Mouse (Mus musculus) intestine, embryonic 14.5 days (tissue): ENCODE measurements around the gene Trim17. TPM values are rescaled to one million over a fixed set of nuclear protein-coding genes. Genes with fewer than 3 reads are reported as not detected.
A peak's percentile ranks its signal among the peaks of the same experiment; 100 is the strongest.
"Not testable (repeated sequence)": the region's sequence is repeated elsewhere in the genome, so short reads cannot be mapped to it uniquely, and the experiment has no call there.

Experiments
- ATAC-seq: fragments of 200-750 bp; cut with Nextera tagmentation; replicated peaks from 2 replicates; pipeline ENCODE4 v1.8.0; 2017; ENCODE audit warnings: low read depth, moderate number of reproducible peaks, moderate TSS enrichment, moderate library complexity; ENCODE audit not compliant: low FRiP score, low TSS enrichment
- DNase-seq: peaks from one replicate; pipeline ENCODE4 v3.0.0-alpha.2; 2018; ENCODE audit warnings: low spot score
- H3K27ac ChIP-seq: fragments of 300-500 bp; sonication (generic); 2 replicates; pipeline ENCODE4 v1.5.1; 2014; ENCODE audit warnings: low read depth, mild to moderate bottlenecking, control low read depth
- H3K27me3 ChIP-seq: fragments of 300-500 bp; sonication (generic); replicated peaks from 2 replicates; pipeline ENCODE4 v1.6.1; 2014; ENCODE audit warnings: low read length, control low read depth; ENCODE audit not compliant: control insufficient read depth, insufficient read depth
- H3K36me3 ChIP-seq: fragments of 300-500 bp; sonication (generic); 2 replicates; pipeline ENCODE4 v1.6.1; 2014; ENCODE audit warnings: low read length, control low read depth; ENCODE audit not compliant: control insufficient read depth, insufficient read depth
- H3K4me1 ChIP-seq: fragments of 300-500 bp; sonication (generic); replicated peaks from 2 replicates; pipeline ENCODE4 v1.6.1; 2014; ENCODE audit warnings: low read length, control low read depth, mixed read lengths; ENCODE audit not compliant: control insufficient read depth, insufficient read depth
- H3K4me2 ChIP-seq: fragments of 300-500 bp; sonication (generic); 2 replicates; pipeline ENCODE4 v1.6.1; 2014; ENCODE audit warnings: low read length
- H3K4me3 ChIP-seq: fragments of 300-500 bp; sonication (generic); 2 replicates; pipeline ENCODE4 v1.5.1; 2014; ENCODE audit warnings: low read depth, low read length, control low read depth, mixed read lengths
- H3K9ac ChIP-seq: fragments of 300-500 bp; sonication (generic); 2 replicates; pipeline ENCODE4 v1.6.1; 2014; ENCODE audit warnings: mild to moderate bottlenecking, low read length
- H3K9me3 ChIP-seq: fragments of 300-500 bp; sonication (generic); 2 replicates; pipeline ENCODE4 v1.6.1; 2016; ENCODE audit warnings: low read length, control low read depth; ENCODE audit not compliant: control insufficient read depth
- WGBS: fragments of 180-500 bp; shearing (Covaris S2); extraction: QIAGEN DNeasy Blood & Tissue Kit; methylation state at CpG from one replicate; pipeline ENCODE4 v1.1.7; 2014; 5-methylcytosine and 5-hydroxymethylcytosine counted together
- polyA plus RNA-seq: library from polyadenylated mRNA; unstranded; fragments of >200 nt; fragmentation: Nextera tagmentation; extraction: Ambion mirVana; gene quantifications from 2 replicates; pipeline ENCODE4 v1.2.1, GENCODE M21; 2014

Gene Trim17
- polyA plus RNA-seq, 1 experiment from 2014 or later = 0.28 TPM

DNA sequence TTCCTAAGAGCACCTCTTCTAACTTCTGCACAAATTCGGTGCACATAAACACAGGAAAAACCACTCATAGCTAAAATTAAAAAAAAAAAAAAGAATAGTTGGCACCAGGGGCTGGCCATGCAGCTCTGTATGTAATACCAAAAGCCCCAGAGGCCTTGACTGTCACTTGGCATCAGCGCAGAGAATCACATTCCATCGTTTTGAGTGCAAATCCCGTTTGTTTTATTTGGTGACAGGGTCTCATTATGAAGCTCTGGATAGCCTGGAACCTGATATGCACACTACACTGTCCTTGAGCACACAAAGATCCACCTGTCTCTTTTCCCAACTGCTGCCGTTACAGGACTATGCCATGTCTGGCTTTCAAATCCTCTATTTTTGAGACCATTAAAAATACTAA lies 3.3 kb upstream of the Trim17 start:
- no peak overlapping the region for H3K4me3 ChIP-seq
- no peaks in the 10 kb centered on the region for H3K9me3 ChIP-seq
- 76% methylated on average over 5 of the region's 5 CpGs for WGBS
- H3K27me3 ChIP-seq = no peaks in the 10 kb centered on the region
- 0 out of 2 replicates have a peak, but pooled peaks cover under 1% of the 10 kb centered on the region for H3K36me3 ChIP-seq
- H3K4me1 ChIP-seq = peaks cover 17% of the 10 kb centered on the region
- no peak overlapping the region for H3K9ac ChIP-seq
- no peak overlapping the region for H3K4me2 ChIP-seq
- peak; percentile 48 for DNase-seq
- no peak for ATAC-seq
- no peak overlapping the region for H3K27ac ChIP-seq

DNA sequence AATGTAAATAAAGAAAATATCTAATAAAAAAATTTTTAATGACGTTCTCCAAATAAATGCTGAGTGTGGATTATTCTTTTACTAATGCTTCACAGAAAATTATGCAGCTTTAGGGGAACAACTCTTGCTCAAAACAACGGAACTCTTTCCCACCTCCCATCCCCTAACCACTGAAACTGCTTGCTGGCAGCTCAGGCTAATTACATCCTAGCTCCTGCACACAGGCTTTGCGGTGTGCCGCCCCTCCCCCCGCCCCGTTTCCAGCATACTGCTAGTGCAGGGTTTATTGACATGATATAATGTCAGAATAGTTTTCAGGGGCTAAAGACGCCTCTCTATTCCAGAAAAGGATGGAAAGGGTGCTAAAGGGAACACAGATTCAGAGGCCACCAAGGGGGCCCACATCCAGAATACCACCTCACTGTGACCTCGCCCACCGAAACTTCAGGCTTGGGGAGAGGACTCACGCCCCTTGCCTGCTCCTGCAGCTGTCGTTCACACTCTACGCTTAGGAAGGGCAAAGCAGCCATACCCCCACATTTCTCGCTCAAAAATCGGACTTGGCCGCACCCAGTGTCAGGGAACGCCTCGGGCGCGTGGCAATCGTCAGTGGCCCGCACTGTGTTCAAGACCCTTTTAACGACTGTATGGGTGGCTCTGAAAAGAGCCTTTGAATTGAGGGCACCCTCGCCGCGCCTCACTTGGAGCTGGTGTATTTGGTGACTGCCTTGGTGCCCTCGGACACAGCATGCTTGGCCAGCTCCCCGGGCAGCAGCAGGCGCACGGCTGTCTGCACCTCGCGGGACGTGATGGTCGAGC lies 925 bp upstream of the Trim17 start:
- DNase-seq (peak; percentile 80), ATAC-seq (peak; percentile 1; the same call in 1 of the 2 replicates)
- peaks cover 22% of the 10 kb centered on the region for H3K4me1 ChIP-seq
- 1% methylated on average over 33 of the region's 33 CpGs for WGBS
- peak overlapping the region; percentile 72 for H3K9ac ChIP-seq
- H3K4me2 ChIP-seq = peak overlapping the region; percentile 94
- H3K27me3 ChIP-seq = no peaks in the 10 kb centered on the region
- H3K4me3 ChIP-seq = peak overlapping the region; percentile 80
- peaks cover 19% of the 10 kb centered on the region for H3K36me3 ChIP-seq
- H3K27ac ChIP-seq = peak overlapping the region; percentile 94
- H3K9me3 ChIP-seq = no peaks in the 10 kb centered on the region

DNA sequence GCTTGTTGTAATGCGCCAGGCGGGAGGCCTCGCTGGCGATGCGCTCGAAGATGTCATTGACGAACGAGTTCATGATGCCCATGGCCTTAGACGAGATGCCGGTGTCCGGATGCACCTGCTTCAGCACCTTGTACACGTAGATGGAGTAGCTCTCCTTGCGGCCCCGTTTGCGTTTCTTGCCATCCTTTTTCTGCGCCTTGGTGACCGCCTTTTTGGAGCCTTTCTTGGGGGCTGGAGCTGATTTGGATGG lies 390 bp upstream of the Trim17 start:
- Histone ChIP-seq H3K4me1 (peaks cover 22% of the 10 kb centered on the region), H3K4me2 (peak overlapping the region; percentile 94), H3K27ac (peak overlapping the region; percentile 94), H3K36me3 (peaks cover 19% of the 10 kb centered on the region), H3K9ac (peak overlapping the region; percentile 72), H3K4me3 (peak overlapping the region; percentile 80)
- ATAC-seq = peak; percentile 40; the same call in 1 of the 2 replicates
- DNase-seq = peak; percentile 89
- H3K27me3 ChIP-seq, H3K9me3 ChIP-seq: not testable (repeated sequence)
- WGBS = under 1% methylated on average over 17 of the region's 17 CpGs

DNA sequence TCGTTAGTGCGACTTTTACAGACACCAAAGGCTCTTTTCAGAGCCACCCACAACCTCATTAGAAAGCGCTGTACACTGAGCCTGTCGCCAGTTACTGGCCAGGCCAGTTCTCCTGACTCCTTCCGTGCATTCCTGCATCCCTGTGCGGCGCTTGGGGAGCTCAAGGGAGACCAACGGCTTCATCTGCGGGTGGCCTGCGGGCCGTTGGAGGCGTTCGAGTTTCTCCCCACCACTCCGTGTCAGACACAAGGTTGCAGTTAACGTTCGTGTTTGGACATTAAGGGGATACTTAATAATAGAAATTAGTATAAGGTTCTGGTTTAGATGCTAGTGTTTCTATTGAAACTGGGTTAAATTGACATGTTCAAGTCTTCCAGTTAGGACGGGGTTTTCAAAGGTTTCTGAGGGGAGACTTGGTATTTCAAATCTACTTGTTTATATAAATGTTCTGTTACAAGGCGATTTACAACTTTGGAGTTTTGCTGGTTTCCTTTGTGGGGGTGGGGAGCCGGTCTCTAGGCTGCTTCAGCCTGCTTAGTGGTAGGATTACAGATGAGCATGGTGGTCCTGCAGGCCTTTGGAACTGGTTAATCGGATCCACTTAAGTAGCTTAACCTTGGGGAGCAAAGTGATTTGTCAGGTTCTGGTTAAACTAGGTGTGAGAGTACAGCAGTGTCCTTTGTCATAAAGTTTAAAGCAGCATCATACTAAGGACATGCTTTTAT lies 820 bp downstream of the Trim17 start:
- H3K36me3 ChIP-seq = peaks cover 19% of the 10 kb centered on the region
- H3K4me2 ChIP-seq = peak overlapping the region; percentile 94
- H3K9me3 ChIP-seq = no peaks in the 10 kb centered on the region
- H3K4me1 ChIP-seq = peaks cover 26% of the 10 kb centered on the region
- H3K9ac ChIP-seq = peak overlapping the region; percentile 95
- DNase-seq = peak; percentile 61
- under 1% methylated on average over 20 of the region's 20 CpGs for WGBS
- no peaks in the 10 kb centered on the region for H3K27me3 ChIP-seq
- peak overlapping the region; percentile 100 for H3K27ac ChIP-seq
- H3K4me3 ChIP-seq = peak overlapping the region; percentile 80
- peak; percentile 29; the same call in 1 of the 2 replicates for ATAC-seq

DNA sequence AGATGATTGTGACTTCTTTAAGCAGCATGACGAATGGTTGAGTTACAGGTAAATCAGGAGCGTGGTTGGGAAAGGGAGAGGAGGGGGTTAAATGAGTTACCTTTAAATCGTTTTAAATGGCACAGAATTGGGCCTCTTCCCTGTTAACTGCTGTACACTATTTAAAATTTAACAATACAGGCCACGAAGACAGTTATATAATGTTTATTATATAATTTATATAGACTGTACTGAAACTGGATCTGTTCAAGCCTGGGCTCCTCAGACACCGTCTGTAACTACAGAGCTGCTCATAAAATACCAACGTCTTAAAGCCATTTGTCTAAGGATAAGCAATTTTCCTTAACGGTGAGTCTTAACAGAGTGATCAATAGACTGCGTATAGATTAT lies 1.4 kb downstream of the Trim17 start:
- Histone ChIP-seq H3K4me3 (peak overlapping the region; percentile 80), H3K27ac (peak overlapping the region; percentile 100), H3K4me1 (peaks cover 26% of the 10 kb centered on the region), H3K4me2 (peak overlapping the region; percentile 94), H3K36me3 (peaks cover 19% of the 10 kb centered on the region), H3K27me3 (no peaks in the 10 kb centered on the region), H3K9ac (peak overlapping the region; percentile 95), H3K9me3 (no peaks in the 10 kb centered on the region)
- ATAC-seq (no peak), DNase-seq (no peak)
- WGBS = 11% methylated on average over 8 of the region's 8 CpGs

DNA sequence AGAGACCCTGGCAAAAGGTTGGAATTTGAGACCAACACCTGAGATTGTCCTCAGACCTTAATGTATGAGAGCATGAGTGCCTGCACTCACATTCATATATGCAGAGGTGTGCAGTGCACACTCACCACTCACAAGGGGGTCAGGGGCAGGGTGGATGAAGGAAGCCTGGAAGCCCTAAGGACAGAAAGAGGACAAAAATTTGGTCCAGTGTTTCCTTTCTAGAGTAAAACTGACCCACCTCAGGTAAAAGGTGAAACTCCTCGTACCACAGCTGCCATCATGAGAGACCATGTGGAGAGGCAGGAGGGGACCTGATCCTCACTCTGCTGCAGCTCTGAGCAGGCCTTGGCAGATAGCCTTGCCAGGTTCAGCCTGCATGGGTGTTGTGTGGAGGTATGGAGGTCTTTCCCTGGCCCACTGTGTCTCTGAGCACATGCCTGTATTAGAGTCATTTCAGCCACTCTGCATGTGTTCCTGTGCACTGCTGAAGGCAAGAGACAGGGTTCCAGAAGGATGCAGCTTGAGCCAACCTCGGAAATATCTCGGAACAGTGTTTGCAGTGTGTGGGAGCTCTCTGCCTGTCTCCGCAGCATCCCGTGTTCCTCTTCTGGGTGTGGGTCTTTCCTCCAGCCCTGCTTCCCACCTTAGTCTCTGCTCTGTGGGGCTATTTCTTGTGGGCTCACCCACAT lies 2.9 kb downstream of the Trim17 start:
- H3K9ac ChIP-seq = 0 out of 2 replicates have a peak overlapping the region, but pooled peaks have one; percentile 11
- peaks cover 6% of the 10 kb centered on the region; the same call in 1 of the 2 replicates for H3K9me3 ChIP-seq
- peak overlapping the region; percentile 94 for H3K4me2 ChIP-seq
- DNase-seq (peak; percentile 58), ATAC-seq (no peak)
- 84% methylated on average over 5 of the region's 5 CpGs for WGBS
- H3K4me1 ChIP-seq = peaks cover 26% of the 10 kb centered on the region
- peaks cover 19% of the 10 kb centered on the region for H3K36me3 ChIP-seq
- H3K27ac ChIP-seq = no peak overlapping the region
- H3K4me3 ChIP-seq = peak overlapping the region; percentile 80; the same call in 1 of the 2 replicates
- peaks cover 5% of the 10 kb centered on the region for H3K27me3 ChIP-seq

DNA sequence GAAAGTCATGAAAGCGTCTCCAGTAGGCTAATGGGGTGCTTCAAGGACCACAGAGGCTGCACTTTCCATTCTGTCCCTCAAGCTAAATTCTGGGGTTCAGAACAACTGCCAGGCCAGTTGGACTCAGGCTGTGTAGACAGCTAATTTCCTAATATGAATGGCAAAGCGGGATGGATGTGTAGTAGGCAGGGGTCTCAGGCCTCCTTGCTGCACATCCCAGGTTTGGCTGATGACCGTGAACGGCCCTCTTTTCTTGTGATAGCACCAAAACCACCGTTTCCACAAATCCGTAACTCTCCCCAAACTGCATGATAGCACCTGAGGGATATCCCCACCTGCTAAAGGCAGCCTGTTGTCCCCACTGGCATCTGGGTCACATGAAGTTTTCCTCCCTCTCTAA lies 4.1 kb downstream of the Trim17 start:
- Histone ChIP-seq H3K4me1 (peaks cover 19% of the 10 kb centered on the region), H3K9ac (no peak overlapping the region), H3K4me2 (no peak overlapping the region), H3K4me3 (no peak overlapping the region), H3K36me3 (peaks cover 19% of the 10 kb centered on the region), H3K27me3 (peaks cover 10% of the 10 kb centered on the region), H3K27ac (no peak overlapping the region), H3K9me3 (peaks cover 6% of the 10 kb centered on the region; the same call in 1 of the 2 replicates)
- ATAC-seq (no peak), DNase-seq (peak; percentile 49)
- 89% methylated on average over 6 of the region's 6 CpGs for WGBS

DNA sequence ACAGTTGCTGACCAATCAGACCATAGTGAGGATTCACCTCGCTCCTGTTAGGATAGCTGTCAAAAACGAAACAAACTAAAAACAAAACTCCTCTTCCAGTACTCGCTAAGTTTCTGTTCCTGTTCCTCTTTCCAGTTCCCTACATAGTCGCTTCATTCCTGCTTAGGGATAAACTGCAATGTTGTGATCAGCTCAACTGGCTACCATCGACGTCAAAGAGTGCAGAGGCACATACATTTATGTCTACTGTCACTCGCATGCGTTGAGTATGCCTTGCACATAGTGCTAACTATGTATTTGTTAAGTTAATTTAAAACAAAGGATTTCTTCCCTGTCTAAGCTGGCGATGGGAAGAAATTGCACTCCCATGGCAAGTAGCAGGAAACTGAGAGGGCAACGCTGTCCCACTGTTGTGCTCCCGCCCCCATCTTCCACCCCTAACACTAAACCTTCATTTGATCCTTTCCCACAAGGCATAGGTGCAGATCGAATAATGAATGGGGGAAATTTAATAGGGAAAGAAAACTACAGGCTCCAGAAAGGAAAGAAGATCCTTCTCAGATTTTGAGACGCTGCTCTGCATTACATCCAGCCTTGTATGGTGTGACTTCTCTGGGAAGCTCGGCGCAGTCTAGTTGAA lies 4.8 kb downstream of the Trim17 start:
- Histone ChIP-seq H3K4me2 (peak overlapping the region; percentile 58), H3K4me1 (peaks cover 19% of the 10 kb centered on the region), H3K27me3 (peaks cover 10% of the 10 kb centered on the region), H3K36me3 (peaks cover 19% of the 10 kb centered on the region), H3K4me3 (peak overlapping the region; percentile 41), H3K9ac (peak overlapping the region; percentile 31), H3K27ac (no peak overlapping the region), H3K9me3 (peaks cover 6% of the 10 kb centered on the region; the same call in 1 of the 2 replicates)
- WGBS = 35% methylated on average over 15 of the region's 15 CpGs
- ATAC-seq (no peak), DNase-seq (peak; percentile 52)
